Mouse (Mus musculus) mouse embryonic stem cell (cell line): ENCODE measurements around the gene Cxcl16.
"Not testable (repeated sequence)": the region's sequence is repeated elsewhere in the genome, so short reads cannot be mapped to it uniquely, and the experiment has no call there.

Source experiments
- in situ Hi-C, 2 experiments: fragments of 300-500 bp; cut with MboI; formaldehyde crosslinking; loops; 1 replicate in 1 of 2; 3 replicates in 1 of 2; pipeline ENCODE4 v1.14.3; 2019 to 2020; ENCODE audit warnings: low sequenced_read_pairs in 2 of 2, low pct_unique_long_range_greater_than_20kb in 1 of 2, mixed read lengths in 1 of 2; ENCODE audit not compliant: unreplicated experiment in 1 of 2

Gene Cxcl16

DNA sequence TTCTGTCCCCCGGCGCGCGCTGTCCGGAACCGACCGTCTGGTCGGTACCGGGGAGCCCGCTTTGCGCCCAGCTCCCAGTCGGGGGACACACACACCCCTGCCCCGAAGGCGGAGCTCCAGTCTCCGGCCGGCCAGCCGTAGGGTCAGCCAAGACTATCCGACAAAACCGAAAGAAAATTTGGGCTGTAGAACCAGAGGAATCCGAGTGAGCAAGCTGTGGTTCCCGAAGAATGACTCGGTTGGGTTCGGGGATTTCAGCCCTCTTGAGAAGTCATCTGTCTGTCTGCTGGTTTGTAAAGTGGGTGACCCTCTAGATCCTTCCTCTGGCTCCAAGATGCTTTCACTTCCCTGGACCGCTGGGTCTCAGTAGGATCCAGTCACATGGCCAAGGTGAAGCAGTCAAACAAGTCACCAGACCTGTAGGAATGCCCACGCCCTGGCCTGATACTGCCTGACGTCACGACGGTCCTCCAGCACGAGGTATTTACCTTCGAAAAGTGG lies at the start of gene Cxcl16:
Gene Cxcl16 (minus strand): TSS at position 384 of the 501 bp plus-strand sequence.
- in situ Hi-C loops: no loop called here

DNA sequence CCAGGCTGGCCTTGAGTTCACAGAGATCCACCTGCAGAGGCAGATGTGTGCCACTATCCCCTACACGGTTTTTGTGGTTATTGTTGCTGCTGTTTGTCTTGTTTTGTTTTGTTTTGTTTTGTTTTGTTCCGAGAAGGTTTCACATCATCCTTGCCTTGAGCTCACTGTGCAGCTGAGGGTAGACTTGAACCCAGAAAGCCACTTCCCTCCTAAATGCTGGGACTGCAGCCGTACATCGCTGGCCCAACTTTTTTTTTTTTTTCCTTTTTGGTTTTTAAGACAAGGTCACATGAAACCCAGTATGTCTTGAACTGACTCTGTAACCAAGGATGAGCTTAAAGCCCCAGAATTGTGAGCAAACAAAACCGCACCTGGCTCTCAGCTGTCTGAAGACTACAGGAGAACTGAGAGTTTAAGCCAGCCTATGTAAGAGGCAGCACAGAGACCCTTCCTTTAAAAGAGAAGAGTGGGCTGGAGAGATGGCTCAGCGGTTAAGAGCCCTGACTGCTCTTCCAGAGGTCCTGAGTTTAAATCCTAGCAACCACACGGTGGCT lies 47.3 kb upstream of the Cxcl16 start:
- in situ Hi-C loops: loop anchor here in 1 of 2 experiments (10.0 kb wide), 2 partner anchors 182 to 248 kb away; partner anchors contain the start of gene Alox12e

DNA sequence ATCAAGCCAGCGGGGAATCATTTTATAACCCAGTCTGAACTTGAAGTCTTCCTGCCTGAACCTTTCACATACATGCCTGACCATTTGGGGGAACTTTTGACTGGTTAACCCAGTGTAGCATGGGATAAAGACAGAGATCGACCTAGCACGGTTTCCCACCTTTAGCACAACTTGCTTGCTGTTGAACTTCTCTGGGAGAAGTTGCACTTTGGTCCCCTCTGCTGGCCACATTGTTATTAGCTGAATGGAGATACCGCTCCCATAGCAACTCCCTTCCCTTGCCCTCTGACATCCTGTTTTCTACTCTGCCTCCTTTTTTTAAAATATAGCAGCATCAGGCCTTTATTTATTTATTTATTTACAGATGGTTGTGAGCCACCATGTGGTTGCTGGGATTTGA lies 46.6 kb upstream of the Cxcl16 start:
- in situ Hi-C loops: loop anchor here in 1 of 2 experiments (10.0 kb wide), 2 partner anchors 182 to 248 kb away; partner anchors contain the start of gene Alox12e

DNA sequence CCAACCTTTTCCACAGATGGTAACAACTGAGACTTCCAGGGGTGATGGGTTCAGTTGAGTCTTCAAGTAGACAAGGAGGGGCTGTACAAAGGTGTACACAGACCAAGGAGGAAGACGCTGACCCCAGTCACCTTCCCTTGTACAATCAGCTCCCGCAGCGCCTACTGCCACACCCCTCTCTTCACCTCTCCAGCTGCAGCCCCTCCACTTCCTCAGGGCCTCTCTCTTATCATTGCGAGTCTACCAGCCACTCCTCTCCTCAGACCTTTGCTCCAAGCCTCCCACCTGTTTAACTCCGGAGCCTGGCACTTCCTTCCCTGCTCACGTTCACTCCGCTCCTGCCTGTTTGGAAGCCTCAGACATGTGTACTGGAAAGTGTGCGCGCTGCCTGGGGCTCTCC lies 45.2 kb upstream of the Cxcl16 start, which contains the start of gene Tm4sf5:
Gene Tm4sf5 (plus strand): TSS at position 275 of the 400 bp plus-strand sequence.
- in situ Hi-C loops: loop anchor here (5.0 to 10.0 kb wide), 3 partner anchors 88 to 250 kb away; partner anchors contain the start of gene Alox12e (in 1 of the 2)

DNA sequence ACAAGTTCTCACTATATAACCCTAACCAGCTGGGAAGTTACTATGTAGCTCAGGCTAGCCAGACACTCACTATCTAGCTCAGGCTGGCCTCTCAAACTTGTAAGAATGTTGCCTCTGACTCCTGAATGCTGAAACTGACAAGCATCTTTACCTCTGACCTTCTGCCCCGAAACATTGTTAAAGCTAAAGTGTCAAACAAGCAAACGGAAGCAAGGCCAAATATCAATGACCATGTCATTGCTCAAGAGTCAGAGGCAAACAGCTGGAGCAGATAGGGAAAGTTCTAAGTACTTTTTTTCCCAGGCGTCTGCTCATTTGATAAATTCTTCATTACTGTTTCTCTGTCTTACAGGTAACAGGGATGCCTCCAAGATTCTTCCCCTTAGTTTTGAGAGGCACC lies 42.2 kb upstream of the Cxcl16 start:
- in situ Hi-C loops: loop anchor here (5.0 to 10.0 kb wide), 3 partner anchors 85 to 253 kb away; partner anchors contain the start of gene Alox12e (in 1 of the 2)

DNA sequence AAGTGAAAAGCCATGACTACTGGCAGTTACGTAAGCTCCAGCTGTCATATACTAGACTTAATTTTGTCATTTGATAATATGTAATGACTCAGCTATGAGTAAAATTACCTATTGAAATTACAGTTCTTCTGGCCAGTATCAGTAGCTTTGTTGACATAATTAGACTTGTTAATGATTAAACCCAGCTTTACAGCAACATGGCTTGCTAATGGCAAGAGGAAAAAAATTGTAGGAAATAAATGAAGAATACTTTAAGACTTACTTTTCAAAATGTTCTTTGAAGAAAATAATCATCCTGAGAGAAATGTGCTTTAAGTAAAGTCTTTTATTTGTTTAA lies 40.7 kb upstream of the Cxcl16 start:
- in situ Hi-C loops: loop anchor here (5.0 to 10.0 kb wide), 3 partner anchors 83 to 254 kb away; partner anchors contain the start of gene Alox12e (in 1 of the 2)

DNA sequence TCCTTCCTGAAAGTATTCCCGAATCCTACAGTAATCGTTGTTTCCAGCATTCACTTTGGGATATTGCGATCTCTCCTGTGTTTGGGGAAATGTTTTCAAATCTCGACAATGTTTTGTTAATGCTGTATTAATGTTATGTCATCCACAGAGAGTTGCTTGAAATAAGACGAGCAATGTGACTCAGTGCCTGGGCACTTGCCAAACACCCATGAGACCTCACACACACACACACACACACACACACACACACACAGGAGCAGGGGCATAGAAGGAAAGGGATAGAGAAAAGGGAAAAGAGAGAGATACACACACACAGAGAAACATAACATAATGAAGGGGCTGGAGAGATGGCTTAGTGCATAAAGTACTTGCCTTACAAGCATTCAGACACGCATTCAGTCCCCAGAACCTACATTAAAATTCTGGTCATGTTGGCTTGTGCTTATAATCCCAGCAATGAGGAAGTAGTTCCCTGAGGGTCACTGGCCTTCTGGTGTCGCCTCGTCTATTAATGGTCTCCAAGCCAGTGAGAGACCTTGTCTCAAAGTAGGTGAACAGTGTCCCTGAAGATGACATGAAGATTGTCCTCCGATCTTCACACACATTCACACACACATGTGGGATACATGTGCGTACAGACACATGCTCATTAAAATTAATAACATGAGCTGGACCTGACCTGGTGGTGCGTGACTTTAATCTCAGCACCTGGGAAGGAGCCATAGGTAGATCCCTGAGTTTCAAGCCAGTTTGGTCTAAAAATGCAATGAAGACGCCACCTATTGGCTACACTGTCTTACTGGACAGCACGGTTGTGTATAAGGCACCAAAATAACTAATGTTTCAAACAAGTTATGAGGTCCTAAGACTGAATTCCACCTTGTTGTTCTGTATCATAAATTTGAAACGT lies 40.0 kb upstream of the Cxcl16 start:
- in situ Hi-C loops: loop anchor here (5.0 to 10.0 kb wide), 3 partner anchors 83 to 255 kb away; partner anchors contain the start of gene Alox12e (in 1 of the 2)

DNA sequence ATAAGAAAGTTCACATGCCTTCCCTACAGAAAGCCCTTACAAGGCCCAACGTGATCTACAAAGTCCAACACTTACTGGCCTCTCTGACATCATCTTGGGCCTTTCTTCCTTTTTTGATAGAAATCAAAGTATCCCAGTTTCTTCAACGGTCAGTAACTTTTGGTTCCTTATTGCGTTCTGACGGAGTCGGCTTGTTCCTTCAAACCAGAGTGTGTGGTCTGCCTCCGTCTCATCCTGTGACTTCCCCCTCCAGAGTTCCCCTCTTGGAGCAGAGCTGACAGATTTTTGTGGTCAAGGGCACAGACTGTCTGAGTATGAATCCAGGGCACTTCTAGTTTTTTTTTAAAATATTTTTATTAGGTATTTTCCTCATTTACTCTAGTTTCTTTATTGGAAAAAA lies 29.9 kb upstream of the Cxcl16 start:
- in situ Hi-C loops: no loop called here

DNA sequence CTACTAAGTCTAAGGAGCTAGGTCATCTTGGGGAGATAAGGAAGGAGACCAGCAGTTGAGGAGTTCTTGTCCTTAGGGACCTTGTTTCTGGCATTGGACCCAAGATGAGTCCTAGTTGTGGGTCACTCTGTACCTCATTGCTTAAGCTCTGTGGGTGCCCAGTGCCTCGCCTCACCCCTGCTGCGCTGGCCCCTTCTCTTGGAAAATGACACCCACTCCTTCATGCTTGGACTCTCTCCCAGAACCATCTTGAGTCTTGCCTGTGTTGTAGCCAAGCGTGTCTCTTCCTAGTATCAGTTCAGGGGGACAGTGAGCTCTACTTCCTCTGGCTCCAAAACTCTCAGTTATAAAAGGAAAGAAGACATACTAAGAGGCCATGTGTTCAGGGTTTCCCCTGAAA lies 29.4 kb upstream of the Cxcl16 start:
- in situ Hi-C loops: no loop called here

DNA sequence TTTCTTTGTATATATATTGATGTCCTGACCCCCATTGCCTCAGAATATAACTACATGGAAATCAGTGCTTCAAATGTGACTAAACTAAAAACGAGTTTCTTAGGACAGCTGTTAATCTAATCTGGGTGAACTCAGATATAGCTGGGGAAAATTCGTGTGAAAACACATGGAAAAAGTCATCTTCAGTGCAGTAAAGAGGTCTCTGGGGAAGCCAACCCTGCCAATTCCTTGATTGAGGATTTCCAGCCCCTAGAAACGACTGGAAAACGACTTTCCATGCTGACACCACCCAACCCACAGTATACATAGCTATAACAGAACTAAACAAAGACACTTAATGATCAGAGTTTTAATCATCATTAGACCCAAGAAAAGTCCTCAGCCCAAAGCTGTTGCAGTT lies 28.0 kb upstream of the Cxcl16 start:
- in situ Hi-C loops: no loop called here

DNA sequence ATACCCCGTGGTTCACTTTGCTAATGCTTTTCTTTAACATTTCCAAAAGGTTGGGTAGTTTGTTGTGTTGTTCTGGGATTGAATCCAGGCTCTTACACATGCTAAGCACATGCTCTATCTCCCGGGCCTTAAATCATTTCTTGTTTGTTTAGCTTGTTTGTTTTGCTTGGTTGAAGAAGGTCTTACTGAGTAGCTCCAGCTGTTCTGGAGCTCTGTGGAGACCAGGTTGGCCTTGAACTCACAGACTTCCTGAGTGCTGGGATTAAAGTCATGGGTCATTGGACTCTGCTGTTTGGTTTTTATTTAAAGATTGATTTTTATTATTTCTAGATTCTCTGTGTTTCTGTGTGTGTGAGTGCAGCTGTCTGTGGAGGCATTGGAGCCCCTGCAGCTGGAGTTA lies 25.7 kb upstream of the Cxcl16 start:
- in situ Hi-C loops: no loop called here

DNA sequence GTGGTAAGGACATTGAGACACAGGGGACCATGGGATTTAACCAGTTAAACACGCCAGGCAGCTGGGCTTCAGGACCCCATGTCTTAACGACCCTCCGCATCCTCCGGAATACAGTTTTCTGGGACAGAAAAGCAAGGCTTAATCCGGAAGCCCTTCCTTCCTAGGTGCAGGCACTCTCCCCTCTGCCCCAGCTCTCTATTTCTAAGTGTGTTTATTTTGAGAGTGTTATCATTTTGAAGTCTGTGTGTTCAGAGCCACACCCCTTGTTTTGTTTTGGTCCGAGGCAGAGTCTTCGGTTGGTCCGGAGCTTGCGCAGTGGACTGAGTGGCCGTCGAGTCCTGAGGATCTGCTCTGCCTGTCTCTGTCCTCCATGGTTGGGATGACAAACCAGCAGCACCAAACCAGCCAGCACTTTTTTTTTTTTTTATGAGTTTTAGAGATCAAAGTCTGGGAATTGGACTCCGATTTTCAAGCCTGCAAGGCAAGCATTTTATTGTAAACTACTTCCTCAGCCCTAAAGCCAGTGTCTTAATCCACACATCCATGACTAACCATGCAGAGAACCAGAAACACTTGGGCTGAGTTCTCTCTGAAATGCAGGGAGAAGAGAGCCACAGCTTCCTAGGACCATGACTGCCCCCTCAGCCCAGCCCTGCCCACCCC lies 15.2 kb upstream of the Cxcl16 start:
- in situ Hi-C loops: no loop called here

DNA sequence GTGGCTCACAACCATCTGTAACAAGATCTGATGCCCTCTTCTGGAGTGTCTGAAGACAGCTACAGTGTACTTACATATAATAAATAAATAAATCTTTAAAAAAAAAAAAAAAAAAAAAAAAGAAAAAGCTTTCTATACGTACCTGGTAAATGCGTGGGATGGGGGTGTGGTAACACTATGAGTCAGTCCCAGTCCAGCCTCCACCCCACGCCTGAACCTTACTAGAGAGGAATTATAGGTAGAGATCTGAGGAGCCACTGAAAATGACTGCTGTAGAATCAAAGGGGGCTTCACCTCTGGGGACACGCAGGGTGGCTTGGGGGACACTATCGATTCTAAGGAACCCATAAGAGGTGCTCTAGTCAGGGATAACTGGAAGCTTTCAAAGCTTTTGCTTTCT lies 13.5 kb upstream of the Cxcl16 start:
- in situ Hi-C loops: not testable (repeated sequence)

DNA sequence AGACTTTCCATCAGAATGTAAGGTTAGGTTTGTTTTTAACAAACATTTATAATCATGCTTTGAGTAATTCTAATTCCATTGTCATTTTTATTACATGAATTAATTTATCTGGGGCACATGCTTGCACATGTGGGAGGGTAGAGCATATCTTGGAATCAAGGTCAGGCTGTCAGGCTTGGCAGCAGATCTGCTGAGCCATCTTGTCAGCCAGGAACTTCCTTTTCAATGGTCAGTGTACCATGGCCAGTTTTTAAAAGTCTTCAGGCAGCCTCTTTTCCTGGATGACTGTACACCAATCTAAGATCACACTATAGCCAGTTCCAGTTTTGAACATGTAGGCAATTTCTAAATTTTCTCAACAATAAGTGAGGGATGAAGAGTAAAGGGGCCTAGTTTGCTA lies 12.9 kb upstream of the Cxcl16 start:
- in situ Hi-C loops: no loop called here

DNA sequence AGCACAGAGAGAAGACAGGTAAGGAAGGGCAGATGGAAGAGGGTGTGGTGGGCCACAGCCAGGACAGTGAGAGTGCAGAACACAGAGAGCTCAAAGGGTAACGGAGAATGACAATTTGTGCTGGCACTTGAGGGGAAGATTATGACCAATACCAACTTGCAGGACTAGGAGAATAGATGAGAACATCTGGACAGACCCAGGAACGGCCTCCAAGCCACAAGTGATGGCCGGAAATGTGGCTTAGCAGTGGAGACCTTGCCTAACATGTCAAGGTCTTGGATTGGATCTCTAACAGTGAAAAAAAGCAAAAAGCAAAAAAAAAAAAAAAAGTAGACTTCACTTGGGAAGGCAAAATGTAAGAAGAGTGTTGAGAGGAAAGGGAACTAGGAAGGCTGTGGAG lies 10.0 kb upstream of the Cxcl16 start:
- in situ Hi-C loops: no loop called here

DNA sequence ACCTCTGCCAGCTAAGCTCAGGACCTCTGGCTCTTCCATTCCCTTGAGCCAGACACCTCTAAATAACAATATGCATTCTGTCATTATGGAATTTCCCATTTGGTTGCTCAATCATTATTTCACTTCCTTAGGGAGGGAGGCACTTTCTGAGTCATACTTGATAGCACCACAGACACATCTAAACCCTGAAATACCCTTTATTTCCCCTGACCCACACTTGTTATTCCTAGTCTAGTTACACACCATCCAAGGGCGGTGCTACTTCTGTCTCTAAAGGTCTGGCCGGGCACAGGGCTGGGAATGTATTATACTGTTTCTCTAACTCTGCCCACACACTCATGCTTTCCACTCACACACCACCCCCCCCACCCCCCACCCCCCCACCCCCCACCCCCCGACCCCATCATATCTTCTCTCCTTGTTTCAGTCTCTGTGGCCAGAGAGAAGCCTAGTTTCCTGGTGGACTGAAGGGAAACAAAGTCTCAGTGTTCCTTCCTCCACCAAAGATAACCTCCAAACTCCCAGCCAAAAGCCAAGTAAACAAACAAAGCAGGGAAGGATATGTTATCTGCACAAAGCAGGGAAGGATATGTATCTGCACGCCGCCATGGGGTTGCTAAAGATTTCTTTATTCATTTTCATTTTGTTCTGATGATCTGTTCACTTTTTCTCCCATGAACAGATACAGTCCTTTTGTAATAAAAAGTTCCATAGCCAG lies 8.3 kb upstream of the Cxcl16 start:
- in situ Hi-C loops: no loop called here

DNA sequence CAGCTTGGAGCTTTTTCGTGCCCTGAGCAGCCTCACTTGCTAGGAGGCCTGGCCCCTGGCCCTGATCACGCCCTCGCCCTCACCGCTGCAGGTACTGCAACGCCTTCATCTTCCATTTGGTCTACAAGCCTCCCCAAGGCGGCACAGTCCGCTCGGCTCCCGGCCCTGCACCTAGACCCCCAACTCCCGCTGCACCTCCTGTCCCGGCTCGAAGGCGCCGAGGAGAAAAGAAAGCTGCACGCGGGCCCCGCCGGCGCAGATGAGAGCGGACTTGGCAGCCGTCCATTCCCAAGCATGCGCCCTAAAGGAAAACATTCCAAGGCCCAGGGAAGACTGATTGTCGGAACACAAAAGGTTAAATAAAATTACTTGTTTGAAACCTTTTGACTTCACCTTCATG lies 6.0 kb upstream of the Cxcl16 start:
- in situ Hi-C loops: no loop called here

DNA sequence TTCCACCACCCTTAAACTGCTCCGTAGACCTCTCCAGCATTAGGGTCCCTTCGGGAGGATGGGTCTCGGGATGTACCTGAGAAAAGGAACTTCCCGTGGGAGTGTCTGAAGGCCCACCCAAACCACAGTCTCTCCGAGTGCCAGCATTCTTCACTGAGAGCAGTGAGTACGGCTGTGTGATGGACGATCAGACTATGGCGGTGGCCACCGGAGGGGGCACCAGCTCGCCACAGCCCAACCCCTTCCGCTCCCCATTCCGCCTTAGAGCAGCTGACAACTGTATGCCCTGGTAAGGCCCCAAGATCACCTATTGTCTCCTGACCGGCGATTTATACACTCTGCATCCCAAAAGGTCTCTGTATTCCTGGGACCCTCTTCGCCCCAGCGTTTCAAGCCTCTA lies 5.4 kb upstream of the Cxcl16 start:
- in situ Hi-C loops: no loop called here
